Mouse (Mus musculus) retina, embryonic 14.5 days (tissue): Measurements from ENCODE around the gene Atp13a2.

ENCODE experiments used
- DNase-seq: peaks from one replicate; pipeline ENCODE4 v3.0.0-alpha.2; 2015; ENCODE audit warnings: low spot score

Gene Atp13a2

GRCm38 (mm10) chr4:140996812-140997211 lies 10.1 kb downstream of the Atp13a2 start:
- no peak for DNase-seq

GRCm38 (mm10) chr4:141005983-141006382 lies 19.3 kb downstream of the Atp13a2 start:
- DNase-seq: peak; percentile 41

DNA sequence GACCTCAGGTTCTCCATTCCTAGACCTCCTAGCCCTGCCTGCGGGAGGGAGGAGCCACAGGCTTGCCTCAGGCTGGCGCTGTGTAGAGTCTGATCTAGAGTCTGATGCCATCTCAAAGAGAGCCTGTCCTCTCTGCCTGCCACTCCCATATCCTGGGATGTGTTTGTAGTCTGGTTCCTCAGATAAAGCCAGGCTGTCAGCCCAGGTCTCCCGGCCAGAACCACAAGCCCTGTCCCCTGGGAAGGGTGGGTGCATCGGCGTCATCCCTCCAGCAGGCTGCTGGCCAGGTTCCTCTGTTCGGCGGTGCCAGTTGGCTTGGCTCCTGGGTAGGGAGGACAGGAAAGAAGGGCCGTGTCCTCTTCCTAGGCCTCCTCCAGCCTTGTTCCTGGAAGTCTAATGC lies 21.4 kb downstream of the Atp13a2 start:
- DNase-seq: no peak

DNA sequence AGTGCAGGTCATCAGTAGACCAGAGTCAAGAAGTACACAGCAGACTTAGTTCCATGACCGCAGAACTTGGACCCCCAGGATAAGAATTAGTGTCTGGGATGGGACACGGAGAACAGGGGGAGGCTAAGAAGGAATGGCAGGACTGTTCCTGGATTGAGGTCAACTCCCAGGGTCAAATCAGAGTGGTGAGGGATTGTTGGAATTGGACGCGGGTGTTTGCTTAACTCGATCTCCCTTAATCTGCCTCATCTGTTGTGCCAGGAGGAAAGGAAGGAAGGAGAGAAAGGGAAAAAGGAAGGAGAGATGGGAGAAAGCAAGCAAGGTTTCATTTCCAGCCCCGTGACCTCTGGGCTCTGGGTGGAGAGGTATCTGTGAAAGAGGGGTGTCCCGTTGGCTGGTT lies 23.4 kb downstream of the Atp13a2 start, which contains the start of gene Mfap2:
TSS of gene Mfap2 (plus strand) at position 301 of the 400 bp plus-strand sequence.
- DNase-seq: peak; percentile 28

- DNase-seq: peak; percentile 70
Observed at GRCm38 (mm10) chr4:141010526-141010925, 23.9 kb downstream of the Atp13a2 start.

DNA sequence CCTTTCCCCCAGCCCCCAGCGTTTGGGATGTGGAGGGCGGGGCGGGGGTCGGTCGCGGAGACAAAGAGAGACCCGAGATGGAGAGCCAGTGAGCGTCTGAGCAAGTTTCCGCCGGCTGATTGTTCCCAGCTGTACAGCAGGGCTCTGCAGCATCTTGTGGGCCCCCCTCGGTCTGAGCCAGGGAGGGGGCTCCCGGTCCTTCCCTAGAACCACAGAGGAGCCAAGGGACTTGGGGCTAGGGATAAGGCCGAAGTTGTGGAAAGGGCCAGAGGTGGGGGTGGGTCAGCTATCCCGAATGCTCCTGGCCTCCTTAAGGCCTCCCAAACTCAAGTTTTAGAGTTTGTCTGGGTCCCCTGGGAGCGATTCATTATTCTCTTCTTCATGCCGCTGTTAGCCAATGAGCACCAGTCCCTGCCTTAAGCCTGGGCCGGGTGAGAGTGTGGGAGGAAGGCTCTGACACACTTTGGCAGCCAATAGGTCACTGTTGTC lies 24.3 kb downstream of the Atp13a2 start:
- DNase-seq: peak; percentile 55

DNA sequence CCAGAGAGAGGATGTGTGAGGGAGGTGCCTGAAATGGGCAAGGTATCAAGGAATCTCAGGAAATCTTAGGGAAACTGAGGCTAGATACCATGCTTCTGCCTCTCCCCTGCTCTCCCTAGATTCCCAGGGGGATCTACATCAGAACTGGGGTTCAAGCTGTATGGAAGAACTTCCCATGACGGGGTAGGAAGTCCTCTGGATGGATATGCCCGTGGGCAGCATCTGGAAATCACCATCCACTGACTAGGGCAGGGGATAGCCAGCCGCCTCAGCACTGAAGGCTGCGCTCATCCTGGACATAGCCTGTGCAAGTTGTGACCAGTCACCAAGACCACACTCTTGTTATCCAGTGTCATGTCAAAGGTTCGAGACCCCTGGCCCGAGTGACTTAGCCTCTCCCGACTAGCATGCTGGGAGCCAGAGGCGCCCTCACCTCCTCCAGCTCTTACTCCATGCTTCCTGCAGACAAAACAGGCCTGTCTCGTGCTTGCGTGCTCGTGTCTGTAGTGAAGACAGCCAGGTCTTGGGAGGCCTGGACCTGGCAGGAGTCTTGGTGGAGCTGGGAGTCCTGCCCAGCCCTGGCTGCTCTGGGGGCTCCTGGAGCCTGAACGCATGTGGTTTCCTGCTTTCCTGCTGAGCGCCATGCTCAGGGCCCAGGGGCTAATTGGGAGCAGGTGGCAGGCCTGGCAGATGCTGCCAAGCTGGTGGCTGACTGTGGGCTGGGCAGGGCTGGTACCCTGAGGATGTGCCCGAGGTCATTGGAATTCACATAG lies 25.1 kb downstream of the Atp13a2 start:
- peak; percentile 37 for DNase-seq

DNA sequence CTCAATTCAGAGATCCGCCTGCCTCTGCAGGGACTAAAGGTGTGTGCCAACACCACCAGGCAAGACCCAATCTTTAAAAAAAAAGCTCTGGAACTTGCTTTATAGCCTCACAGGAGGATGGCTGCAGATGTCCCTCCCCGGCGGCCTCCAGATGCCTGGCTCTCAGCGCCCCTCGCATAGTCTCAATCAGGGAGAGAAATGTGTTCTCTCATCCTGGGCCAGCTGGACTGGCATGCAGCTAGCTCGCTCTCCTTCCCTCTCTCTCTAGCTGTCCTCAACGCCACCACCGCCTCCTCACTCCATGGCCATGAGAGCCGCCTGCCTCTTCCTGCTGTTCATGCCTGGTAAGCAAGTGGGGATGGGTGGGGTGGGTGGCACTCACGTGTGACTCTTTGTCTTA lies 25.9 kb downstream of the Atp13a2 start:
- DNase-seq: no peak

- DNase-seq: no peak
Observed at GRCm38 (mm10) chr4:141014114-141014513, 27.4 kb downstream of the Atp13a2 start.

GRCm38 (mm10) chr4:141014856-141015255 lies 28.2 kb downstream of the Atp13a2 start:
- DNase-seq: no peak

GRCm38 (mm10) chr4:141015356-141015755 lies 28.7 kb downstream of the Atp13a2 start:
- no peak for DNase-seq

- no peak for DNase-seq
Observed at GRCm38 (mm10) chr4:141016311-141016710, 29.6 kb downstream of the Atp13a2 start.

DNA sequence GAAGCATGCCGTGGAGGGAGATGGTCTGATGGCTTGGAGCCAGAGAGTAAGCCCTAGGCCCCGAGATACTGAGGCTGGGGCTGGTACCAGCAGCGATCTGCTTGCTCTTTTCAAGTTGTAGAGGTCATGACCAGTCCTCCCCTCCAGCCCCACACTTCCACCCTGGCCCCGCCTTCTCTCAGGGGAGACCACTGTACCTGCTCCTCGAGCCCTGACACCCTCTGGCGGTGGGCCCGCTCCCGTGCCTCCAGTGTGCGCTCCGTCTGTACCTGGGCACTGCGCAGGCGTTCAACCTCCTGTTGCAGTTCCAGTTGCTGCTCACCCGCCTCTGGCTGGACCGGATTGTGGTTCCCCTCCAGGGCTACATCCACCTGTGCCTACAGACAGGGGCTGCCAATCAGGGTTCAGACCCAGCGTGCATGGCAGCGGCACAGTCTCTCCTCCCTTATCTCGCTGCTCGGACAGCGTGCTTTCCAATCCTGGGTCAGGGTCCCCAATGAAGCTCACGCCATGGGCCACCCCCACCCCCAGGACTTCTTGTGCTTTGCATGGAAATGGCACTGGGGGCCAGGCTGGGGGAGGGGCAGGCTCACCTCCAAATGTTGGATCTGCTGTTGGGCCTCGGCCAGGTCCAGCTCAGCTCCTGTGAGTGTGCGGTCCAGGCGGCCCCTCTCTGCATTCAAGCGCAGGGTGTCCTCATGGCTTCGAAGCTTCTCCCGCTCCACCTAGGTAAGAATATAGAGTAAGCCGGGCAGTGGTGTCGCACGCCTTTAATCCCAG lies 31.2 kb downstream of the Atp13a2 start:
- no peak for DNase-seq

DNA sequence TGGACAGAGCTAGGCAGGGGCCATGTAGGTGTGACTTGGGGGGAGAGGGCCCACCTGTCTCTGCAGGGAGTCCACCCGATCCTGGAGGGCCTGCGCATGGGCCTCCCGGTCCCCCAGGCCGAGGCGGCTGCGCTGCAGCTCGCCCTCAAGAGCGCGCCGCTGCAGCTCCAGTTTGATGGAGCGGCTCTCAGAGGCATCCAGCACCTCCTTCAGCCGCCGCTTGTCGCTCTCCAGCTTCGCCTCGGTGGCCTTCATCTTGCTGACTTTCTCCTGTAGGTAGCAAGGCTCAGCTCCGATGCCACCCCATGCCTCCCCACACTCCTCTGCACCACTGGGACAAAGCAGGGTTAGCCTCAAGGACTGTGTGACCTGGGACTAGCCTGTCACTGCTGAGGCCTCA lies 33.5 kb downstream of the Atp13a2 start:
- no peak for DNase-seq

DNA sequence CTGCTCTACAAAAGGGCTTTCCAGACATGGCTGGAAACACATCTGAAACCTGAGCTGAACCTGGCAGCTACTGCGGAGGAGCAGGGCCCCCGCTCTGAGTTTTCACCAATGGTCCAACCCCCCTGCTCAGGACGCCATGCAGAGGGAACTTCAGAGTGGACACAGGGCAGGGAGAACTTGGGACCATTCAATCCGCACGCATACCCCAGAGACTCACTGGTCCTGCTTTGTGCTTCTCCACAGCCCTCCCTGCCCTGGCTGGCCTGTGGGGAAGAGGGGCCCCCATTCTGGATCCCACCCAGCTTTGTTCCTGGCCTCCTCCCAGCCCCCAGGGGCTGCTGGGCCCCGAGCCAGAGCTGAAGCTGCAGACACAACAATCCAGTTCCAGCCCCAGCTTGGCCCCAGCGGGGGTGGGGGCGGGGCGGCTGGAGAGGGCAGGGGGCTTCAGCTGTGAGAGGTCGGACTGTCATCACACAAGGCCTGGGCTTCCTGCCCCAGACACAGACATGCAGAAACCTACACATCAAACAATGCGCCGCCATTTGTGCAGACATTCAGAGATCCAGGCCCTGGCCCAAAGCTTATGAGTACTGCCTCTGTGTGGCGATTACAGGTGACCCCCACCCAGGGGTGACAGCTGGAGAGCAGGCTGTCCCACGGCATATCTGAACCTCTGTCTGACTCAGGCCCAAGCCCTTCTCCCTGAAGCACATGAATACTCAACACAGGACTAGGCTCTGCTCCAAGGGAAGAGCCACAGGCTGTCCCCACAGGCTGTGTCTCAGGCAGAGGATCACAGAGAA lies 34.3 kb downstream of the Atp13a2 start:
- peak; percentile 37 for DNase-seq

DNA sequence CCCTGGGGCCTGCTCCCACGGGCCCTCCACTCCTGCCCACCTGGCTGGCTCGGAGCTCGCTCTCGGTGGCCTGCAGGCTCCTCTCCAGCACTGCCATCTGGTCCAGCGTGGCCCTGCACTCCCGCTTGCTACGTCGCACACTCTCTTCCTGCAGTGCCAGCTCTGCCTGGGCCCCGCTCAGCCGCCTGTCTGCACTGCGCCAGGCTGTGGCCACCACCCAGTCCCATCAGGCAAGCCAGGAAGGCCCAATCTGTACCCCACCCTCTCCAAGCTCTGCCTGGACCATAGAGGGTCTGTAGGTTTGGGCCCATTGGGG lies 34.9 kb downstream of the Atp13a2 start:
- DNase-seq: peak; percentile 20

DNA sequence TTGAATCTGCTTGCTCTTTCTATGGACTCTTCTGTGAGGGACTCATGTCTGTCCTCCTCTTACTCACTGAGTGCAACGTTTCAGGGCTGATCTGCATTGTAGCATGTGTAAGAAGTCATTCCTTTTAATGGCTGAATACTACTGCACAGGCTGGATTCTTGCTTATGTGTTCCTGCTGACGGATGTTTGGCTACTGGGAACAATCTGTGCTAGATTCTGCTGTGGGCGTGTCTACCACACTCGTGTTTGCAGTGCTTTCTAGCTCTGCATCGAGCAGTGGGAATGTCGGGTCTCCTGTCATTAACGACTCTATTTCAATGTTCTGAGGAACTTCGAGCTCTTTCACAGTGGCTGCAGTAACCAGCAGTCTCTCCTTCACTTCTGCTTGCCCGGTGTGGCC lies 37.4 kb downstream of the Atp13a2 start:
- no peak for DNase-seq

- DNase-seq: no peak
Observed at GRCm38 (mm10) chr4:141024992-141025391, 38.3 kb downstream of the Atp13a2 start.

- no peak for DNase-seq
Observed at GRCm38 (mm10) chr4:141030541-141031206, 44.0 kb downstream of the Atp13a2 start.

DNA sequence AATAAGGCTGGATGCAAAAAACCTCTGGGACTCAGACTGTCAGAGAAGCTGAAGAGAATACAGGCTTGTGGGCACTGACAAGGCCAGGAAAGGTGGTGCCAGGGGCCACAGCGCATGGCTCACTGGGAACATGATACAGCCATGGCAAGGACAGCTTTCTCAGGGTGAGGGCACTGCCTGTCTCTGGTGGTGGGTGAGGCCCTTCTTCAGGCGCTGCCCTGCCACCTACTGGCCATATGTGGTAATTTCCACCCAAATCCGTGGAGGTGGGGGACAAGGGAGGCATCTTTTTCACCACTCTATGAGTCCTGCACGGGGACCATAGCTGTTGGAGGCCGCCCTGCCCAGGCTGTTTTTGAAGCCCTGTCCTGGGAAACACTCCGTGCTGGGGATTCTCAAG lies 45.1 kb downstream of the Atp13a2 start:
- peak; percentile 86 for DNase-seq

- no peak for DNase-seq
Observed at GRCm38 (mm10) chr4:141033606-141034549, 47.2 kb downstream of the Atp13a2 start.
